Mouse (Mus musculus) Patski (cell line): Measurements from ENCODE around the gene Prdx1. TPM values are rescaled to one million over a fixed set of nuclear protein-coding genes. Genes with fewer than 3 reads are reported as not detected.

ENCODE experiments used
- ATAC-seq: fragments of 100-300 bp; one replicate; pipeline ENCODE4 v1.8.0; 2021
- CTCF ChIA-PET: fragments of 350-600 bp; sonication (Branson Sonifier 250); formaldehyde crosslinking; loops from one replicate; lab custom pipeline; 2022; ENCODE audit warnings: inconsistent platforms; lab: Charles Lee
- POLR2A ChIA-PET: fragments of 350-600 bp; sonication (Branson Sonifier 250); formaldehyde crosslinking; loops from one replicate; lab custom pipeline; 2022; ENCODE audit warnings: antibody characterized with exemption, inconsistent platforms; lab: Charles Lee
- DNase-seq: peaks from one replicate; pipeline ENCODE4 v3.0.0-alpha.2; 2011; ENCODE audit warnings: low read depth, low spot score
- H3K27me3 ChIP-seq: fragments of 371-371 bp; one replicate; pipeline ENCODE4 v1.5.1; 2021
- CTCF ChIP-seq: fragments of 100-300 bp; IDR thresholded peaks from one replicate; pipeline ENCODE4 v1.5.1; 2021
- in situ Hi-C: fragments of 300-500 bp; cut with MboI; formaldehyde crosslinking; loops from 3 replicates; pipeline ENCODE4 v1.11.1; 2018; ENCODE audit warnings: low pct_unique_long_range_greater_than_20kb, mixed read lengths
- polyA plus RNA-seq: library from polyadenylated mRNA; unstranded; gene quantifications from one replicate; pipeline ENCODE4 v1.2.3, GENCODE M21; 2021

The Prdx1 gene
- polyA plus RNA-seq, 1 experiment from 2014 or later: 538 TPM

DNA sequence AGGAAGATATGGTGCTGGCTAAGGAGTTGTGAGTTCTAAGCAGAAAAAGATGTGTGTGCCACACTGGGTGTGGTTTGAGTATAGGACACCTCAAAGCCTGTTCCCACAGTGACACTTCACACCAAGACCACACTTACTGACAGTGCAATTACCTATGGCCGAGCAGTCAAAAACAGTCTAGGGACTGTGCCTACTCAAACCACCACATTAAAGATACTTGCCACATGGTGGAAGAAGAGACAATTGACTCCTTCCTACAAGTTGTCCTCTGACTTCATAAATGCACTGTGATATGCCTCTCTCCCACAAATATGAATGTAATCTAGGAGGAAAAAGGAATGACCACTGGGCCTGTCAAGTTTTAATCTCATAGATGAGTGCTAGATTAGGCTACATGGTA, 15.6 kb downstream of the Prdx1 start:
- no peaks in the 10 kb centered on the region for H3K27me3 ChIP-seq
- TF ChIP-seq CTCF: no peak
- ChIA-PET POLR2A (no interaction called here), CTCF (no interaction called here)
- ATAC-seq (no peak), DNase-seq (no peak)
- in situ Hi-C loops: no loop called here

DNA sequence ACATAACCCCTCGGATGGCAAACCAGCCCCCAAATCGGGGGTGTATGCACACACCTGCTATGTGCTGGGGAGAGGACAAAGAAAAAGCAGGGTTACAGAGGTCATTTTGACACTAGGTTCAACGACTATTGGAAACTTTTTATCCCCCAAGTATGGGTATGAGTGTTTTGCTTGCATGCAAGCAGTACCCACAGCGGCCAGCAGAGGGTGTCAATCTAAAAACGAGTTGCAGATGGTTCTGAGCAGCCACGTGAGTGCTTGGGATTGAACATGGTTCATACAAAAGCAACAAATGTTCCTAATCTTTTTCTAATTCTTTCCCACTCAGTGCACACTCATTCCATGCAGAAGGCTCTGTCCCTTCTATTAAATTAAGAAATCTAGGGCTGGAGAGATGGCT, 18.5 kb downstream of the Prdx1 start:
- in situ Hi-C loops: no loop called here
- H3K27me3 ChIP-seq: no peaks in the 10 kb centered on the region
- peak; percentile 90 for TF ChIP-seq CTCF
- ATAC-seq (no peak), DNase-seq (no peak)
- POLR2A ChIA-PET: no interaction called here
- CTCF ChIA-PET: interaction anchor here (0.7 to 1.2 kb wide), 3 partner anchors 10 to 14 kb away, joined by 3 read pairs; no protein-coding TSS in a partner anchor

GRCm38 (mm10) chr4:116707666-116708065, 22.3 kb downstream of the Prdx1 start:
- ATAC-seq: no peak
- no peaks in the 10 kb centered on the region for H3K27me3 ChIP-seq
- CTCF ChIA-PET: interaction anchor here (0.8 to 1.2 kb wide), 4 partner anchors 12 to 81 kb away, joined by 3 to 8 read pairs (median 4); partner anchors contain the start of gene Prdx1
- TF ChIP-seq CTCF: no peak
- no peak for DNase-seq
- in situ Hi-C loops: no loop called here
- POLR2A ChIA-PET: no interaction called here

- in situ Hi-C loops: no loop called here
- POLR2A ChIA-PET: interaction anchor here (1.5 kb wide), 1 partner anchor 23 kb away, joined by 4 read pairs; the partner anchor contains the start of gene Prdx1
Observed at GRCm38 (mm10) chr4:116708201-116708764, 22.9 kb downstream of the Prdx1 start, which contains the start of the genes Mmachc and Ccdc163. Gene Mmachc (minus strand): TSS chr4:116708406. Gene Ccdc163 (plus strand): TSS chr4:116708509.

GRCm38 (mm10) chr4:116708791-116709390, 23.5 kb downstream of the Prdx1 start:
- TF ChIP-seq CTCF: no peak
- CTCF ChIA-PET: interaction anchor here (0.8 to 1.0 kb wide), 4 partner anchors 11 to 80 kb away, joined by 3 to 8 read pairs (median 4); no protein-coding TSS in a partner anchor
- no peak for DNase-seq
- POLR2A ChIA-PET: interaction anchor here (1.5 kb wide), 1 partner anchor 23 kb away, joined by 4 read pairs; the partner anchor contains the start of gene Prdx1
- no peak for ATAC-seq
- in situ Hi-C loops: no loop called here
- H3K27me3 ChIP-seq: no peaks in the 10 kb centered on the region

More at GRCm38 (mm10) chr4:116708201-116708764, 22.9 kb downstream of the Prdx1 start, which contains the start of the genes Mmachc and Ccdc163:
- ATAC-seq (peak; percentile 97), DNase-seq (peak; percentile 93)
- TF ChIP-seq CTCF: no peak
- CTCF ChIA-PET: interaction anchor here (0.8 to 1.2 kb wide), 4 partner anchors 11 to 80 kb away, joined by 3 to 8 read pairs (median 4); no protein-coding TSS in a partner anchor
- H3K27me3 ChIP-seq: no peaks in the 10 kb centered on the region

DNA sequence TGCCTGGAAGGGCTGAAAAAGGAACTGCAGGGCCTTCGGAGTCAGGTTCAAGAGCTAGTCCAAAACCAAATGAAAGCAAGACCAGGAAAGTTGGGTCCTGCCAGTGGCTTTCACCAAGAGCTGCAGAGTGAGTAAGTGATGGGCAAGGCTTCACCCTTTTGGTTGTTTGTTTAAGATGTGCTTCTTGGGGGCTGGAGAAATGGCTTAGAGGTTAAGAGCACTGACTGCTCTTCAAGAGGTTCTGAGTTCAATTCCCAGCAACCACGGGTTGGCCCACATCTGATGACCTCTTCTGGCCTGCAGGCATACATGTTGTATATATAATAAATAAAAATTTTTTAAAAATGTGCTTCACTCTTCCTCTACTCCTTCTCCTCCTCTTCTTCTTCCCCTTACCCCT, 24.8 kb downstream of the Prdx1 start:
- no peak for TF ChIP-seq CTCF
- no peaks in the 10 kb centered on the region for H3K27me3 ChIP-seq
- ChIA-PET POLR2A (no interaction called here), CTCF (interaction anchor here (1.1 kb wide), 1 partner anchor 95 kb away, joined by 3 read pairs; no protein-coding TSS in a partner anchor)
- DNase-seq (no peak), ATAC-seq (no peak)
- in situ Hi-C loops: no loop called here

- DNase-seq (no peak), ATAC-seq (no peak)
- ChIA-PET POLR2A (no interaction called here), CTCF (no interaction called here)
- TF ChIP-seq CTCF: no peak
- no peaks in the 10 kb centered on the region for H3K27me3 ChIP-seq
- in situ Hi-C loops: no loop called here
Observed at GRCm38 (mm10) chr4:116712536-116712935, 27.2 kb downstream of the Prdx1 start.

DNA sequence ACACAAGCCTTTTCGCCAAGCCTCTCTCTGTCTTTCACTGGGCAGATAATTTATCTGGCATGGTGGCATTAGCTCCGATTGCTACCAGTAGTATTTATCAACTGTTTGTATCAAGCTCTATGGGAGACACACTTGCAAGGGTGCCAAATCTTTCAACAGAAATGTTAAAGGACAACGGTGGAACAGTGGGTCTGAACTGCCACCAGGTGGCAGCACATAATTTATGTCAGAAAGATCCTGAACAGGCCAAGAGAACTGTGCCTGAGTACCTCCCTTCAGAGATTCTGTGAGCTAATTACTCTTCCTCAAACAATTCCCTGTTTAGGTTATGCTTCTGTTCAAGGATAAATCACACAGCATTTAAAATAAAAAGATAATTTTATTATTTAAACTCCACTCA, 34.1 kb downstream of the Prdx1 start:
- in situ Hi-C loops: loop anchor here (5.0 kb wide), 2 partner anchors 68 to 273 kb away; partner anchors contain the start of gene Urod
- ATAC-seq: peak; percentile 29
- H3K27me3 ChIP-seq: no peaks in the 10 kb centered on the region
- peak; percentile 77 for TF ChIP-seq CTCF
- peak; percentile 42 for DNase-seq
- ChIA-PET CTCF (interaction anchor here (0.8 to 4.9 kb wide), 11 partner anchors 10 to 79 kb away, joined by 3 to 65 read pairs (median 4); partner anchors contain the start of genes Ccdc163 and Mmachc), POLR2A (interaction anchor here (1.2 kb wide), 1 partner anchor 71 kb away, joined by 4 read pairs; no protein-coding TSS in a partner anchor)

DNA sequence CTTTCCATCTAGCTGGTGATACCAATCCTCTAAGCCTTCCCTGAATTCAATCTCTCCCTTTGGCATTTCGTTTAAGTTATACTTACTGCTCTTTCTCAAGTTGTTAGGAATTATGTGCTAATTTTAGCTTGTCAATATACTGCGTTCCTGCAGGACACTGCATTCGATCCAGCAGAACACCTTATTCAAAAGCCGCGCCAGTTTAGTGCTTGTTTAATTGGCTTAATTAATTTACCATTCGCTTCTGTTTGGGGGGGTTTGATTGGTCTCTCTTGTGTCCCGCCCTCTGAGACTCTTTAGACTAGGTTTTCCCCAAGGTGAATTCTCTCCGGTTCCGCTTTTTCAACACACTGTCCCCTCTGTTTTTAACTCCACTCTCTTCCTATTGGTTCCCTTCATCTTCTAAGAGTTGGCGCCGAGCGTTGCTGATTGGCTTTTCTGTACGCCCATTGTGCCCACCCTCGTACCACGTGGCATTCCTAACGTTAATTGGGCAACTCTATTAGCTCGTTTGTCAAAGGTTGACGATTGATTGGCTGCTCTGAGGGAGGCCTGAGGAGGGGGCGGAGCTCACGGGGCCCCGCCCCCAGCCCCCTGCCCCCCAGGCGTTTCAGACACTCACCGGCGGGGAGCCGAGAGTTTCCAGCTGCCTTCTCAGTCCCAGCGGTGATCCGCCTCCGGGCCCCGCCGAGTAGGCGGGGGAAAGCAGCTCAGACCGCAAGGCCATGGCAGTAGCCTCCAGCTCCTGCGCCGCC, 35.2 kb downstream of the Prdx1 start, which contains the start of gene Tesk2:
TSS of gene Tesk2 (plus strand) at position 606 of the 755 bp plus-strand sequence.
- no peaks in the 10 kb centered on the region for H3K27me3 ChIP-seq
- CTCF ChIA-PET: interaction anchor here (0.6 to 4.9 kb wide), 5 partner anchors 12 to 76 kb away, joined by 3 to 65 read pairs (median 4); partner anchors contain the start of genes Ccdc163 and Mmachc
- peak; percentile 84 for ATAC-seq
- POLR2A ChIA-PET: interaction anchor here (0.9 to 1.3 kb wide), 2 partner anchors 66 to 68 kb away, joined by 3 read pairs; no protein-coding TSS in a partner anchor
- in situ Hi-C loops: loop anchor here (10.0 kb wide), 1 partner anchor 404 kb away; the partner anchor contains the start of genes Btbd19 and Tctex1d4
- TF ChIP-seq CTCF: no peak
- peak; percentile 94 for DNase-seq
